Mouse (Mus musculus) gastrocnemius, postnatal 25 days (tissue): ENCODE results near the gene H3f3b. TPM values are rescaled to one million over a fixed set of nuclear protein-coding genes. Genes with fewer than 3 reads are reported as not detected.
"Not testable (repeated sequence)": the region's sequence is repeated elsewhere in the genome, so short reads cannot be mapped to it uniquely, and the experiment has no call there.

Experiments used
- DNase-seq: peaks from one replicate; pipeline ENCODE4 v3.0.0; 2022
- total RNA-seq, 2 experiments: library from RNA; stranded (reverse); gene quantifications; 1 replicate in 1 of 2; 2 replicates in 1 of 2; pipeline ENCODE4 v1.2.3; 2021

Gene H3f3b
- total RNA-seq, 2 experiments from 2014 or later: 65.8 to 68.4 TPM

DNA sequence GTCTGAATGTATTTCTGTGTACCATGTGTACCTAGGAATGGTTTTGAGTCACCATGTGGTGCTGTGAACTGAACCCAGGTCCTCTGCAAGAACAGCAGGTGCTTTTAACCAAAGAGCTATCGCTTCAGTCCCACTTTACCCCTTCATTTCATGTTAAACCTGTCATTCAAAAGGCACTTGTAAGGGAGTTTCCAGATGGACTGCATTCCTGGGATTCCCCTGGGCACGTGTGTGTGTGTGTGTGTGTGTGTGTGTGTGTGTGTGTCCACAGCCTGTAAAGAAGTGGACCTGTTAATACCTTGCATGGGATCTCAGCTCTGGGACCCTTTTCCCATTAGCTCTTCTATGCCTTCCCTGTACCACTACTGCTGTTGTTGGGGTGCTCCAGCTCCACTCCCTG lies 21.8 kb upstream of the H3f3b start:
- DNase-seq: no peak

GRCm38 (mm10) chr11:116045173-116045572 lies 17.4 kb upstream of the H3f3b start:
- no peak for DNase-seq

DNA sequence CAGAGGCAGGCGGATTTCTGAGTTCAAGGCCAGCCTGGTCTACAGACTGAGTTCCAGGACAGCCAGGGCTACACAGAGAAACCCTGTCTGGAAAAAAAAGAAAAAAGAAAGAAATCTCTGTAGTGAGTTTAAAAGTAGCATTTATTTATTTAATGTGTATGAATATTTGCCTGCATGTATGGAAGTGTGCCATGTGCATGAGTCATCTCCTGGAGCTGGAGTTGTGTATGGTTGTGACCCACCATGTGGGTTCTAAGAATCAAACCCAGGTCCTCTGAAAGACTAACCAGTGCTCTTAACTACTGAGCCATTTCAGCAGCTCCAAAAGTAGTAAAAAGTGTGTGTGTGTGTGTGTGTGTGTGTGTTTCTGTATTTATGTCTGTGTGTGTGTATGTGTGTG lies 15.5 kb upstream of the H3f3b start:
- DNase-seq: no peak

DNA sequence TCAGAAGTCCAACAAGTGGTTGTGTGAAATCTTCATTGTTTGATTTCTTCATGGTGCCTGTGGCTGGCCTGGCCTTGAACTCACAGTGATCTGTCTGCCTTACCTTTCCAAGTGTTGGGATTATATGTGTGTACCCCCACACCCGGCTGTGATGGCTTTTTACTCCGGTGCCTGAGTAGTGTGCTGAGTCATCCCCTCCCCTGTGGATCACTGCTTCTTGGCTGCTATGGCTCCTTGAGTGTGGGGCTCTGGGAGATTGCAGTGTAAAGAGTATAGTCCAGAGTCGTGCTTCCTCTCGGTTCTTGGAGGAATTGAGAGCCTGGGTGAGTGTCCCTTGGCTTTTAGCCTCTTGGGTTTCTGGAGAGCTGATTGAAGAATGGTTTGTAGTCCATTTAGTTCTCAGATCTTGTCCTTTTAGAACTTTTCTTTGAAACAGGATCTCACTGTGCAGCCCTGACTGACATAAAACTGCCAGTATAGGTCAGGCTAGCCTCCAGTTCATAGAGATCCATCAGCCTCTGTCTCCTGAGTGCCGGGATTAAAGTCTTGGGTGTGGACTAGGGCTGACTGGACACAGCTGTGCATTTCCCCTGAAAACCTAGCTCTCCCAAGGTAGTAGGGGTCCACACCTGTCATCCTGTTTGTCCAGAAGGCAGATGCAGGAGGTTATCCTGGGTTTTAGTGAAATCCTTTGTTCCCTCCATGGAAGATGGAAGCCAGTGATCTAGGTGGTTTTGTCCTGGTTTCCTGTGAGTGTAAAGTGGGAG lies 14.8 kb upstream of the H3f3b start:
- DNase-seq: no peak

DNA sequence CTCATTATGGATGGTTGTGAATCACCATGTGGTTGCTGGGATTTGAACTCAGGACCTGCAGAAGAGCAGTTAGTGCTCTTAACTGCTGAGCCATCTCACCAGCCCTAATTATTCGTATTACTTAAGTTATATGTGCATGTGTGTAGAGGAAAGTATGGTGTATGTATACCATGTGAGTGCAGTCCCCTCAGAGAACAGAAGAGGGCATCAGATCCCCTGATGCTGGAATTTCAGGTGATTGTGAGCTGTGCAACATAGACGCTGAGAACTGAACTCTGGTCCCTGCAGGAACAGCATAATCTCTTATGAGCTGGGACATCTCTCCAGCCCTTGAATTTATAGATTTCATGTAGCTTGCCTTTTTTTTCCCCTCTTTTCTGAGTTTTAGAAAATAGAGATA lies 14.1 kb upstream of the H3f3b start:
- no peak for DNase-seq

DNA sequence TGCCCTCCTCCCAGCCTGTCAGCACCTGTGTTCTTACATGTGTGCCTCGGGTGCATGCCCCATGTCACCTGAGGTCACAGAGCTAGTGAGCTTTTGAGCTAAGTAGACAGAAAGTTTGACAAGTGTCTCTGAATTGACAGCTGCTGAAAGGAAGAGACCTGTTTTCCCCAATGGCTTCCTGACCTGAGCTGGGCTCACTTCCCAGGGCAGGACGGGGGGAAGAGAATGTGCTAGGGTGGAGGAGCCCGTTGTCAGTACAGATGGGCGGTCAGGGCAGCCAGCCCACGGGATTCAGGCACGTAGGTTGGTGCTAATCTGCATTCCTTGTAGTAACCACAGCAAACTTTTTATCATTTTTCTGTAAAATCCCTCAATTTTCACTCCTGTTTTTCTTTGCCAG lies 12.8 kb upstream of the H3f3b start:
- no peak for DNase-seq

- DNase-seq: no peak
Measured at GRCm38 (mm10) chr11:116037826-116038225, 10.1 kb upstream of the H3f3b start.

DNA sequence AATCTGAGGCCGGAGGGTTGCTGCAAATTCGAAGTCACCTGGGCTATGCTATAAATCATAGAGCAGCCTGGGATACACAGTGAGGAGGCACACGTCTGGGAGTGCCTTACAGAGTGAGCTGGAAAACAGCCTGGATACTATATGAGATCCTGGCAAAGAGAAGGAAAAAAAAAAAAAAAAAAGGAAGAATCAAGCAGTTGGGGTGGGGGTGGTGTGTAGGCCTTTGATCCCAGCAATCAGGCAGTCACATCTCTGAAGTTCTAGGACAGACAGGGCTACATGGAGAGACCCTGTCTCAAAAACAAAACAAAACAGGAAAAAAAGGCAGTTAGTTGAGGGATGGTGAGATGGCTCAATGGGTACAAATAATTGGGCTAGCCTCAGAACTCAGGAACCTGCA lies 8.9 kb upstream of the H3f3b start:
- DNase-seq: no peak

- DNase-seq: no peak
Measured at GRCm38 (mm10) chr11:116034584-116034983, 6.8 kb upstream of the H3f3b start.

GRCm38 (mm10) chr11:116030898-116031845 lies 3.4 kb upstream of the H3f3b start:
- DNase-seq: no peak

DNA sequence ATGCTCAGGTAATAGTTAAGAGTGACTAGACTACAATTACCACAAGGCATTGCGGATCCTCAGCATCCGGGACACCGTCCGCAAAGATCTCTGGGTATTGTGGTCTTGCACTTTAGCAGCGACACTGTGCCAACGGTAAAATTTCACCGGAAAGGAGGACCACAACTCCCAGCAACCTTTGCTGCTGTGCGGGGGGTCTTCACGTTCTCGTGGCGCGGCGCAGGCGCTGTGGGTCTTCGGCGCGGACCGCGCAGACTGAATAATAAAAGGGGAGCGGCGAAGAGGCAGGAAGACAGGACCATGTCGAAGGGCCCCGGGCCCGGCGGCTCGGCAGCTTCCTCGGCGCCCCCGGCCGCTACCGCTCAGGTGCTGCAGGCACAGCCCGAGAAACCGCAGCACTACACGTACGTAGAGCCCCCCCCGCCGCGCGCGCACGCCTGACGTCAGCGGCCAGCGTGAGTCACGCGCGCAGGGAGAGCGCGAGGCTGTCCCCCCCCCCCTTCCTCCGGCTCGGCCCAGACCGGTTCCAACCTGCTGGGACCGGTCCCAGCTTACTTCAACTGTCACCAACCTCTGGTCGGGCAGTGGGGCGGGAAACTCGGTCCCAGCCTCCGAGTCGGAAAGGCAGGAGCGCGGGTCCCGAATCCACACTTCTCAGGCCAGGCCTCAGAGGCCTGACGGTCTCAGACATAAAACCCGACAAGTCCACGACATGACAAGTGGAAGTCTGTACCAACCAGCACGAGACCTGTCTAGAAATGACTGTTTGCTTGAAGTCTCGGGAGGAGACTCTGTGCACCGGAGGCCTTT lies 2.5 kb upstream of the H3f3b start, which contains the start of gene Unk:
Unk (plus strand) TSS at position 235 of the 810 bp plus-strand sequence.
- peak; percentile 96 for DNase-seq

- no peak for DNase-seq
Measured at GRCm38 (mm10) chr11:116029086-116029865, 1.5 kb upstream of the H3f3b start.

DNA sequence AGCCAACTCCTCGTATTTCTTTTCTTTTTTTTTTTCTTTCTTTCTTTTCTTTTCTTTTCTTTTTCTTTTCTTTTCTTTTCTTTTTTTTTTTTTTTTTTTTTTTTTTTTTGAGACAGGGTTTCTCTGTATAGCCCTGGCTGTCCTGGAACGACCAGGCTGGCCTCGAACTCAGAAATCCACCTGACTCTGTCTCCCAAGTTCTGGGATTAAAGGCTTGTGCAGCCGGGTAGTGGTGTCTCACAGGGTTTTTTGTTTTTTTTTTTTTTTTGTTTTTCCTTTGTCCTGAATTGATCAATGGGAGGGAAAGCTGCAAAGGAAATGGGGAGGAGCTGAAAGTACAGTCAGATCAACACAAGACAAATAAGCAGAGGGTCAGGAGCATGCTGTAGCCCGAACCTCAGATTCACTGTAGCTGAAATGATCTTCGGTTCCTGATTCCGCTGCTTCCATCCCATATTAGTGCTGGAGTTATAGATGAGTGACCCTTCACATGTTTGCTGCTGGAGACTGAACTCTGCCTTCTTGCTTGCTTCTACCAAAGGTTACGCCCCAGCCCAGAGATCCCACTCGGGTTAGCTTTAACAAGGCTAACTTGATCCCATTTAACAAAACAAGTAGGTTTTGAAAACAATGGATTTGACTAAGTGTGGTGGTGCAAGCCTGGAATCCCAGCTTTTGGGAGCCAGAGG lies 559 bp upstream of the H3f3b start:
- no peak for DNase-seq

GRCm38 (mm10) chr11:116025056-116025845 lies 2.5 kb downstream of the H3f3b start:
- no peak for DNase-seq

GRCm38 (mm10) chr11:116024356-116024808 lies 3.4 kb downstream of the H3f3b start:
- peak; percentile 97 for DNase-seq

- DNase-seq: peak; percentile 82
Measured at GRCm38 (mm10) chr11:116023771-116024355, 3.9 kb downstream of the H3f3b start.

- not testable (repeated sequence) for DNase-seq
Measured at GRCm38 (mm10) chr11:116023074-116023770, 4.5 kb downstream of the H3f3b start.

DNA sequence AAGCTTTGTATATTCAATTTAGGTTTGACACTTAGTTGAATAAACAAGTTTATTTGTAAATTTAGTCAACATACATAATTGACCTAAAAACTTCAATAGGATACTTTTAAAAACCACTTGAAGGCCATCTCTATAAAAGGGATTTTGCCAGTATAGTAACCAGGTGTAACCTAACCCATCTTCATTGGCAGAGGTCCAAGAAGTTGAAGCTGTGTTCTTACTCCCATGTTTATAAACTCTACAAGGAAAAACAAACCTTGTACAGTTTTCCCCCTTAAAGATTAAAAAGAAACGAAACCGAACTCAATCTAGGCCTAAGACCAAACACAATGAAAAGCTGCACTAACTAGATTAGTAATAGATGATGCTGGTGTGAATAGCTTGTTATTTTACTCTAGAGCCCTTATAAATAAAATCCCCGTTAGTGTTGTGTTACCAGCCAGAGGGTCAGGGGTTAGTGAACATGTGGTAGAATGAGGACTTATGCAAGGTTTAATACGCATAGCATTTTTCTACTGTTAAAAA lies 5.4 kb downstream of the H3f3b start:
- DNase-seq: no peak
